Mouse (Mus musculus) brain, embryonic 14.5 days (tissue): ENCODE measurements around the gene Taco1.

ENCODE experiments used
- CTCF ChIP-seq: fragments of 200-500 bp; IDR thresholded peaks from 2 replicates; pipeline ENCODE4 v1.5.1; 2012; ENCODE audit warnings: inconsistent platforms, mild to moderate bottlenecking, moderate library complexity, borderline replicate concordance; ENCODE audit not compliant: insufficient read depth, insufficient read length; ENCODE audit errors: extremely low read depth
- POLR2A ChIP-seq: fragments of 200-500 bp; IDR thresholded peaks from 2 replicates; pipeline ENCODE4 v1.6.1; 2012; ENCODE audit warnings: mild to moderate bottlenecking, inconsistent platforms, borderline replicate concordance; ENCODE audit not compliant: poor library complexity, insufficient read depth, insufficient read length, severe bottlenecking; ENCODE audit errors: extremely low read depth

DNA sequence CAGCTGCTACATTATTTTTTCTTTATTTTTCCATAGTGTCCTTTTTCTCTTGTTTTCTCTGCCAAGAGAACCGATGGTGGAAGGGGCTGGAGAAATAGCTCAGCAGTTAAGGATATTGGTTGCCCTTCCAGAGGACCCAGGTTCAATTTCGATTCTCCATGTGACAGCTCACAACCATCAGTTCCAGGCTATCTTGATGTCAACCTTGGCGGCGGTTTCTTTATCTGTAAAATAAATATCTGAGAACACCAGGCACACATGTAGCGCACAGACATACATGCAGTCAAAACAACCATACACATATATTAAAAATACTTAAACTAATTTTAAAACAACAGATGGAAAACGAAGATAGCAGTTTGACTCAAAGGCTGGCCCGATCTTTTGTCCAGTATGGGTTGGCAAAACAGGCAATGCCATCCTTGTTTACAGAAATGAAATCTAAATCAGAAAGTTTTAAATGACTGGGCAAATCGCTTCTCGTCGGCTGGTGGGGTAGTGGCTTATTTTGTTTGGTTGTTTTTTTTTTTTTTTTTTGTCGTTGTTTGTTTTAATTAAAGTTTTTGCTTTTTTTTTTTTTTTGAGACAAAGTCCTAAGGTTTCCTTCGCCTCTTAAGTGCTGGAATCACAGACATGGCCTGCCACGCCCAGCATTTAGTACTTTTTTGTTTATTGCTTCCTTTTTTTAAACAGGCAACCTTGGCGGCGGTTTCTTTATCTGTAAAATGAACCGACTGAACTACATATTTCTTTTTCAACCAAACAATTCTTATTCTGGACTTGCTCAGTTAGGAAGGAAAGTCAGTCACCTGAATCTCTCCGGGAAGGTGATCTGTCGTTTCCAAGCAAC lies 563 bp upstream of the Taco1 start:
- TF ChIP-seq POLR2A, result no peak
- no peak for TF ChIP-seq CTCF
